Mouse (Mus musculus): ENCODE results near the gene Babam2. TPM values are rescaled to one million over a fixed set of nuclear protein-coding genes. Genes with fewer than 3 reads are reported as not detected.
"Not testable (repeated sequence)": the region's sequence is repeated elsewhere in the genome, so short reads cannot be mapped to it uniquely, and the experiment has no call there.

The Babam2 gene
- polyA plus RNA-seq, 1 experiment, result 26.3 TPM

- 87% methylated on average over 3 of the region's 3 CpGs for WGBS
- no peak for DNase-seq (ENCODE audit: low read depth, low spot score)
These were observed 123.3 kb downstream of the Babam2 start for GRCm38 (mm10) chr5:31820801-31821200.

GRCm38 (mm10) chr5:31821204-31821603, 123.7 kb downstream of the Babam2 start:
- DNase-seq (ENCODE audit: low read depth, low spot score), result no peak
- WGBS, result 86% methylated on average over 1 of the region's 1 CpGs

DNA sequence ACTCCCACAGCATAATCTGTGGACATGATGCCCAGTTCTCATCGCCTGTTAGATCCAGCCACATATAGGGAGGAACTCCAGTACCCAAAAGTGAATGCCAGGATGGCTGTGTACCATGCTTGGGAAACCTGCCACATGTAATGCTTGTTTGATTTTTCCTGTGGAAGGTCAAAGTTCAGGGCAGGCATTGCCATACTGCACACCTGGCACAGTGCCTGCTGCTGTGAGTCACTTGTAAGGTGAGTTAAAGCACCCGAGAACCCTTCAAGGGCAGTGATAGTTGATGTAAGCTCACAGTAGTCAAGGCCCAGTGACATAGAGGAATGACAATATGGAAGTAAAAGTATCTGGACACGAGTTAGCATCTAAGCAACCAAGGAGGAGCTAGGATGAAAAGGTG, 126.2 kb downstream of the Babam2 start:
- peak; percentile 77 for DNase-seq (ENCODE audit: low read depth, low spot score)
- WGBS, result 40% methylated on average over 3 of the region's 3 CpGs

GRCm38 (mm10) chr5:31824126-31824525, 126.6 kb downstream of the Babam2 start:
- WGBS, result 95% methylated on average over 2 of the region's 2 CpGs
- DNase-seq (ENCODE audit: low read depth, low spot score), result no peak

DNA sequence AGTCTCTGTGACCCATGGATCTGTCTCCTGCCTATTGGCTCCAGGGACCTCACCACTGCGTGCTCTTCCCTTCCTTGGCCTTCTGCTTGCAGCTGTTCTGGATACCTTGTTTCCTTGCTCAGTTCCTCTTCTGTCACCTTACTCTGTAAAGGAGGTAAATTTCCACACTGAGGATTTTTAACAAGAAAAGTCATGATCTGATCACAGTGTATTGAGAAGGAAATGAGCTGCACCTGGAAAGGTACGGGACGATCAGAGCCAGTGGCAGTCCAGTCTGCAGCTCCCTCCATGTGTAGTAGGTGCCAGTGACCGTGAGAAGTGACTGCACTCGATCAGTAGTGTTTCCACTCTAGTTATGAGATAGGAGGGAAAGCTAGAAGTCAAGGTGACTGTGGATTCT, 129.8 kb downstream of the Babam2 start:
- WGBS, result 94% methylated on average over 5 of the region's 5 CpGs
- no peak for DNase-seq (ENCODE audit: low read depth, low spot score)

GRCm38 (mm10) chr5:31827896-31828295, 130.4 kb downstream of the Babam2 start:
- 90% methylated on average over 5 of the region's 5 CpGs for WGBS
- no peak for DNase-seq (ENCODE audit: low read depth, low spot score)

GRCm38 (mm10) chr5:31828747-31829146, 131.3 kb downstream of the Babam2 start:
- 81% methylated on average over 10 of the region's 10 CpGs for WGBS
- no peak for DNase-seq (ENCODE audit: low read depth, low spot score)

- 38% methylated on average over 1 of the region's 1 CpGs for WGBS
- DNase-seq (ENCODE audit: low read depth, low spot score), result no peak
These were observed 132.1 kb downstream of the Babam2 start for GRCm38 (mm10) chr5:31829588-31829987.

GRCm38 (mm10) chr5:31831587-31831986, 134.1 kb downstream of the Babam2 start:
- 34% methylated on average over 1 of the region's 1 CpGs for WGBS
- DNase-seq (ENCODE audit: low read depth, low spot score), result no peak

- 82% methylated on average over 2 of the region's 2 CpGs for WGBS
- no peak for DNase-seq (ENCODE audit: low read depth, low spot score)
These were observed 138.2 kb downstream of the Babam2 start for GRCm38 (mm10) chr5:31835691-31836090.

- no peak for DNase-seq (ENCODE audit: low read depth, low spot score)
These were observed 142.5 kb downstream of the Babam2 start for GRCm38 (mm10) chr5:31839973-31840372.

DNA sequence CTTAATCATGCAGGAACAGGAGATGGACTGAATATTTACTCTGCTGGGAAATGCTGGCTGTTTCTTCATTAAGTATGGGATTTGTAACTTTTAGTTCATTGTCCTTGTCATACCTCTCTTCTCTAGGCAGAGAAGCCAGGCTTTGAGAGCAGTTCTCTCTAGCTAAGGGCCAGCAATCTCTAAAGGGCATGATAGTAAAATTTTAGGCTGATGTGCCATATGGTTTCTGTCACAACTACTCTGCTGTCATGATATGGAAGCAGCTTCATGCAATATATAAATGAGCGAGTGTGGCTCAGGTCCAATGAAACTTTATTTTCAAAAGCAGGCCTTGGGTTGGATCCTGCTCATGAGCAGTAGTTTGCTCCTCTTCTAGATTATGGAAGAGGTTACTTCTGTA, 142.9 kb downstream of the Babam2 start:
- WGBS, result 91% methylated on average over 1 of the region's 1 CpGs
- DNase-seq (ENCODE audit: low read depth, low spot score), result no peak

GRCm38 (mm10) chr5:31844856-31845255, 147.4 kb downstream of the Babam2 start:
- 57% methylated on average over 3 of the region's 3 CpGs for WGBS
- no peak for DNase-seq (ENCODE audit: low read depth, low spot score)

- DNase-seq (ENCODE audit: low read depth, low spot score), result no peak
These were observed 149.5 kb downstream of the Babam2 start for GRCm38 (mm10) chr5:31846971-31847370.

GRCm38 (mm10) chr5:31848995-31849394, 151.5 kb downstream of the Babam2 start:
- no peak for DNase-seq (ENCODE audit: low read depth, low spot score)

DNA sequence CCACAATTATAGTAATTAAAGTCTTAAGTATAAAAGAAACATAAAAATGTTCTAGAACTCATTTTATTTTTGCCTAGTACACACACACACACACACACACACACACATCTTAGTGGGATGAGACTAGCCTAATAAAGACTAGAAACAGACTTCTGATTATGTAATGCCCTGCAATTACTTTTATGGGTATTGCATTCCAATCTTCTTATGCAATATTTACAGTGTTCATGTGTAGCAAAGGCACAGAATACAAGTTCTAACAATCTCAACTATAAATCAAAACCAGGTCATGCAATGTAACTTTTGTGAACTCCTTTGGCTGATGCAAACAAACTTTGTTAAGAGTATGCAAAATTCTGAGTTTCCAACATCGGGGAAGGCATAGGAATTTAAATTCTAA, 155.3 kb downstream of the Babam2 start:
- no peak for DNase-seq (ENCODE audit: low read depth, low spot score)
- 41% methylated on average over 1 of the region's 1 CpGs for WGBS

GRCm38 (mm10) chr5:31853831-31854230, 156.3 kb downstream of the Babam2 start:
- DNase-seq (ENCODE audit: low read depth, low spot score), result no peak
- 100% methylated on average over 1 of the region's 1 CpGs for WGBS

- 79% methylated on average over 10 of the region's 10 CpGs for WGBS
- not testable (repeated sequence) for DNase-seq (ENCODE audit: low read depth, low spot score)
These were observed 161.4 kb downstream of the Babam2 start for GRCm38 (mm10) chr5:31858877-31859276.

- WGBS, result 82% methylated on average over 1 of the region's 1 CpGs
- no peak for DNase-seq (ENCODE audit: low read depth, low spot score)
These were observed 162.9 kb downstream of the Babam2 start for GRCm38 (mm10) chr5:31860426-31860825.

DNA sequence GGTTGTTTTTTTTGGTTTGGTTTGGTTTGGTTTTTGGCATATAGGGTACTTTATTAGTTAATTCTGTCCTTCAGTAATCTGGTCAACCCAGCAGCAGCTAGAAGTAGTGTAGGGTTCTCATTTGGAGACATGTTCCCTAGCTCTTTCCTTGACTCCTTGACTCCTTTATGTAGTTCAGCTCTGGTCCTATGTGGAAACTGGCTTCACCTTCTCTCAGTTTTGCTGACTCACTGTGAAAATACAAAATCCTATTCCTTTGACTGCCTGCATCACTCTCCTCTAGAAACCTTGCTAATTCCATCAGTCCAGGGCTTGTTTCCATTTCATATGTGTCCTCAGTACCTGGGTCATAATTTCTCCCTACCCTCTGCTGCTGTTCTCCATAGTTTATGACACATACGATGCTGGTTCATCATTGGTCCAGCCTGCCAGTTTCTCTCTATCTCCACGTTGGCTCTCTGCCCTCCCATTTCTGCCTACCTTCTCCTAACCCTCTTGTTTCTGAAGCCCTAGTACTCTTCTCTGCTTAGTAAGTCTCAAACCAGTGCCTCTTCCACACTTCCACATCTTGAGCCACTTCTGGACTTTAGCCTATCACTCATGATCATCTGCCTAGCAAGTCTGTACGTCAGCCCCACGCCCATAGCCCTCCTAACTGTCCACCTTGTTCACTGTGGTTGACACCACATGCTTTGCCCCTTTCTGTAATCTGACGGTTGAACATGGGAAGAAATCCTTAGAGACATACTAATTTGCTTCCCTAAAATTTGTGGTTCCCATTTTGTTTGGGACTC, 163.5 kb downstream of the Babam2 start:
- DNase-seq (ENCODE audit: low read depth, low spot score), result no peak
- 77% methylated on average over 5 of the region's 5 CpGs for WGBS

DNA sequence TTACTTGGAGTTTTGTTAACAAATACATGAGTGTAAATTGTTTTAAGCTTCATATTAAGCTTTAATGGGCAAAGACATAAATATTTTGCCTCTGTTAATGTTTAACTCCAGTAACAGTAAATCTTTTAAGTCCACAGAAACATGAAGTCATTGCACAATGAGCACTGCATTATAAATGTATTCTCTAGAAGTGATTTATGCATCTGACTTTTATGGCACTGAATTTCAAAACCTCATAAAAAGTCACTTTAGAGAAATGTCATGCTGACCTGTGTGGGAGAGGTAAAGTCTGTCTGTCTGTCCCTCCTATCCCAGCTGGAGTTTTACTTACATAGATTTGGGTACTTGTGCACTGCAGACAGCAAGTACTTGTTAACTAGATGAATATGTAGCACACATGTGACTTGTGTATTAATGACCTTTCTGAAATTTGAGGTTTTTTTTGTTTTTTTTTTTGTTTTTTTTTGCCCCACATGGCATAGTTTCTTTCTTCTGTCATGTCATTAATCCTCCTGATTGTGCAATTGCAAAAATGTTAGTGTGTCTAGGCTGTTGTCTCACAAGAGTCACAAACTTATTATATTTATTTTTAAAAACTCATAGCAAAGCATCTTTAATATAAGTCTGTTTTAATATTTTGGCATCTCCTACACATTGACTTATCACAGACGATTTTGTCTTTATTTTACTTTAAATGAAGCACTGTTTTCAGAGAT, 165.4 kb downstream of the Babam2 start:
- WGBS, result 30% methylated on average over 1 of the region's 1 CpGs

More for the DNA sequence above, 165.4 kb downstream of the Babam2 start:
- peak; percentile 81 for DNase-seq (ENCODE audit: low read depth, low spot score)
